Mouse (Mus musculus) urinary bladder, postnatal 4 days (tissue): ENCODE results near the gene Tmem35b.
"Not testable (repeated sequence)": the region's sequence is repeated elsewhere in the genome, so short reads cannot be mapped to it uniquely, and the experiment has no call there.

Experiments
- DNase-seq, 2 experiments: peaks; one replicate each; pipeline ENCODE4 v3.0.0; 2021 to 2022; ENCODE audit warnings: low spot score in 2 of 2

Gene Tmem35b

DNA sequence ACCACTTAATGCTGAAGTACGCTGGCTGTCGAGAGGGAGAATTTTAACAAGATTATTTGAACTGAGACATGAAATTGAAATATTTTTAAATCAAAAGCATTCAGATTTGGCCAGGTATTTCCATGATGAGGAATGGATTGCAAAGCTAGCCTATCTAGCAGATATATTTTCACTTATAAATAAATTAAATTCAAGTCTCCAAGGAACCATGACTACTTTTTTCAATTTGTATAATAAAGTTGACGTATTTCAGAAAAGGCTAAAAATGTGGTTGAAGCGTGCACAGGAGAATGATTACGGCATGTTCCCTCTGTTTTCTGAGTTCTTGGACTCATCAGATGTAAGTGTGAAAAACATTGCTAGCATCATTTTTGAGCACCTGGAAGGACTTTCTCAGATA, at the start of gene Tmem35b:
TSS of gene Tmem35b (plus strand) at position 301 of the 400 bp plus-strand sequence.
- DNase-seq: no peak

DNA sequence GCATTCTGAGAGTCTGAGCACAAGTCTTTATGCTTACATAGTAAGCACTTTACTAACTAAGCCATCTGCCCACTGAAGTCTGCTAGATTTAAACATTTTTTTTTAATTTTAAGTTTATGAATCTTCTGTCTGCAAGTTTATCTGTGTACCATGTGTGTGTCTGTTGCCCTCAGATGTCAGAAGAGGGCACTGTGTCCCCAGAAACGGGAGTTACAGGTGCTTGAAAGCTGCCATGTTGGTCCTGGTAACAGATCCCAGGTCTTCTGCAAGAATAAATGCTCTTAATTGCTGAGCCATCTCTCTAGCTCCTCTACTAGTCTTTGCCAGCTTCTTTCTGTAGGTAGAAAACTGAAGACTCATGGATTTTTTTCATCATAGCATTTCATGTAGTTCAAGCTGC, 48.6 kb upstream of the Tmem35b start:
- DNase-seq: no peak

DNA sequence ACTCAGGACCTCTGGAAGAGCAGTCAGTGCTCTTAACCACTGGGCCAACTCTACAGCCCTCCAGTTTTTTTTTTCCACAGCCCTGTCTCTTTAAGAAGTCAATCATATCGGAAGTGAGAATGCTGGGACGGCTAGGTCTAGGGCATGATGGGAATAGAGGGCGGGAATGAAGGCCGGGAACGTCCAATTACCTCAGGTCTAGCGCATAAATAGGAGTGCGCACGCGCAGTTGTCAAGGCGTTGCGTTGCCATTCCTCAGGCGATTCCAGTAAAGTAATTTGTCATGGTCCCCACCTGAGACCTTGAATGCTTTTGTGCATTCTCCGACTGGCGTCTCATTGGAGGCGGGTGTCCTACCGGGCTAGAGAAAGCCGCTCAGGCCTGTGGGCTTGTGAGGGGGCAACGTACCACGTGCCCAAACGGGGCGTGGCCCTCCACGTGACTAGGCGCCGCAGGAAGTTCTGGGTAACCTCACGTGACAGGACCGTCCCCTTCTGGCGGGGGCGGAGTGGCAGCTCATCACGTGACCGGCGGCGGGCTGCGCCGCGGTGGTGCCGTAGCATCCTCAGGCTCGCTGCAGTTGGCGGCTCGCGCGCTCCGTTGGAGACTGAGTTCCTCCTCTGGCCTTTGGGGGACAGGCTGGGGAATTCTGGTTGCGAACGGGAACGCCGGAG, 46.5 kb upstream of the Tmem35b start, which contains the start of gene Zmym6:
TSS of gene Zmym6 (plus strand) at position 509 of the 674 bp plus-strand sequence.
- DNase-seq: peak; percentile 95 to 96

DNA sequence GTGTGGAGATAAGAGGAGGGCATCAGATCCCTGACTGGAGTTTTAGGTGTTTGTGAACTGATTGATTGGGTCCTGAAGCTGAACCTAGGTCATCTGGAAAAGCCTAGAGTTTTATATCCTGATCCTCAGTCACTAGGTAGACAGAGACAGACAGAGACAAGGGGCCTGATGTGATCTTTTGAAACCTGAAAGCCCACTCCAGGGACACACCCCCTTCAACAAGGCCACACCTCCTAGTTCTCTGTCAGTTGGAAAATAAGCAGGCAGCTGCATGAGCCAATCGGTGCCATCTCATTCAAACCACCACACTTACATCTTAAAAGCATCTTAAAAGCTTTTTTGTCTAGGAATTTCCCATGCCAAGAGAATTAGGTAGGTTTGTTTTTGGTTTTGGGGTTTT, 42.7 kb upstream of the Tmem35b start:
- DNase-seq: no peak

DNA sequence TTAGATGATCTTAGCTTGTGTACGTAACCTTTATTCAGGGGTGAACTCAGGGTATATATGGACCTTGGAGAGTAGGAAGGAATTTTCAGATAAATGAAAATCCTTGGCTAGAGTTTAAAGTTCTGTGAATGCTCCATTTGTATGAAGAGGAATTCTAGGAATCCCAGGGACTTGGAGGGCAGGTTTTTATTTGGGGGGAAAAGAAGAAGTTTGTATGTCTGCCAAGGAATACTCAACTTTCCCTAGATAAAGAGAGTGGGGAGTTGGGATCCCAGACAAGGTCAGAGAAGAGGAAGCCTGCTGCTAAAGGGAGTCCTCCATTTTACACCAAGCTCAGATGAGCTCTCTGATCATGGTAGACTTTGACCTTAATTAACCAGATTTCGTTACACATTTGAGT, 40.4 kb upstream of the Tmem35b start:
- DNase-seq: no peak

DNA sequence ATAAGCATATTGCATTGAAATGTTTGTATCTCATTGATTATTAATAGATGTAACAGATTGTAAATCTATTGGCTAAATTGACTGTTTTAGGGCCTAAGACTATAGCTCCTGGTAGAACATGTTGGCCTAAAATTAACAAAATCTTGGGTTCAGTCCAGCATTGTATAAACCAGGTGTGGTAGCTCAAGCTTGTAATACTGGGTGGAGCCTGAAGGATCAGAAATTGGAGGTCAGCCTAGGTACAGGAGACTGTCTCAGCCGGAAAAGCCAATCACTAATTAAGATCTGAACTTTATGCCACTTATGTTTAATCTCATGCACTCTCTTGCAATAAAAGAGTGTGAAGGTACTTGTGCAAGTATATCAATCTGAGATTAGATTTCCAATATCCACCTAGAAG, 37.7 kb upstream of the Tmem35b start:
- DNase-seq: no peak

DNA sequence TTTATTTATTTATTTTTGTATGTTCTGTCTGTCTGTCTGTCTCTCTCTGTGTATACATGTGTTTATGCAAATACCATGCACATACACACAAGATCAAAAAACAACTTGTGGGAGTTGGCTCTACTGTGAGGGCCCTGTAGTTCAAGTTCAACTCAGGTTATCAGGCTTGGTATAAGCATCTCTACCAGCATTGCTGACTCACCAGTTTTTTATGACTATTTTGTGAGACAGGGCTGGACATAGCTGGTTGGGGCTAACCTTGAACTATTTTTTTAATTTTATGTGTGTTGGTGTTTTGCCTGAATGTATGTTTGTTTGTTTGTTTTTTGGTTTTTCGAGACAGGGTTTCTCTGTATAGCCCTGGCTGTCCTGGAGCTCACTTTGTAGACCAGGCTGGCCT, 32.3 kb upstream of the Tmem35b start:
- no peak for DNase-seq

DNA sequence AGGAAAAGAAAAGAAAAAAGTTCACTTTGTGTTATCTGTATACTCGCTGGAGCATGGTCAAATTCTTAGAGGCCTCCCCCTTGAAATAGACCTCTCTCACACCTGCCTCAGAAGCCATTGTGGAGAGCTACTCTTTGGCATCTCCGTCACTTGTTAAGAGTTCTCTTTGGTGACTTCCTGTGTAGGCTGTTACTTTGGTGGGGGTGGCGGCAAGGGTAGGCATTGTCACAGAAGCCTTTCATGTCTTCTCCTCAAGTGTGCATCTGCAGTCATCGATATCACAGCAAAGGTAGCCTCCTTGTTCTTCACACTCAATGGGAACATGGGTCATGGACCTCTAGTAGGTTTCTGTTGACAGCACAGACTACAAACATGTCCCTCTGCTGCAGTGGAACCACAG, 28.4 kb upstream of the Tmem35b start:
- DNase-seq: no peak

DNA sequence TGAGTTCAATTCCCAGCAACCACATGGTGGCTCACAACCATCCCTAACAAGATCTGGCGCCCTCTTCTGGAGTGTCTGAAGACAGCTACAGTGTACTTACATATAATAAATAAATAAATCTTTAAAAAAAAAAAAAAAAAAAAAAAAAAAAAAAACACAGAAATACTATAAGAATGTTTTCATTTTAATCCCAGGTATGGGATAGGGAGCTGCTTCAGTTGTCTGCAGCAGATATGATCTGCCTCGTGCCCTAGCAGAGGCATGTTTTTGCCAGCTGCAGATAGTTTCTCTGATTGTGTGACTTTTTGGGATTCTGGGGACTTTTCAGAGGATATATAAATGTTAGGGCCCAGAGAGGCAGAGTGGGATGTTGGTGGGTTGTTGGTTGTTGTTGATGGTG, 23.9 kb upstream of the Tmem35b start:
- DNase-seq: not testable (repeated sequence)

DNA sequence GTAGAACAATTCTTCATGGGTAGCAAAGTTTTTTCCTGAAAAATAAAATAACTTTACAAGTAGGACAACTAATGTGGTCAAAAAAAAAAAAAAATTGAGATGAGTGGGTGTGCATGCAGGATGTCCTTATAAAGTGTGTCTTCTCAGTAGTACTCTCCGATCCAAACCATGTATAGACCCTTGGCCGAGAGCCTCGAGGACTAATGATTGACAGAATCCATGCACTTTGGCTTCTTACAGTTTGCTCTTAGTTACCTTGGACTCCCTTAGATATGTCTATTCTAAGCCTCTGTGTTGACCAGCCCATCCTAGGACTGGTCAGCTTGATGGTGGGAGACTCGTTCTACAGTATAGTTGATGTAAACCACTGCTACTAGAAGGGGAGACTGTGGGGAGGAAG, 15.9 kb upstream of the Tmem35b start:
- DNase-seq: no peak

DNA sequence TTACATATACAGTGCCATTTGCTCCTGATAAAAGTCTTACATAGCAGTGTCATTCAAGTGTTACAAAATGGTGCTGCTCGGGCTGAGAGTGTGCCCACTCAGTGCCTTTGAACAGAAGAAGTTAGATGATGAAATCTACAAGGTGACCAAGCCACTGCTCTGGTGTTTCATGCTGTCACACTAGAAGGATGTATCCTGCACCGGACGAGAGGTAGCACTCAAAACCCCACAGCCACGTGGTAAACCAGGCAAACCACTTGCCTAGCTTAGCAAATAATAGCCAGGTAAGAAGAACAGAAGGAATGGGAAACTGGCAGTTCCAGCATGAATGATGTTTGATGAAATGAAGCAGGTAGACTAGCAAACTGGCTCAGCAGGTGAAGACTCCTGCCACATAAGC, 12.9 kb upstream of the Tmem35b start:
- DNase-seq: no peak

DNA sequence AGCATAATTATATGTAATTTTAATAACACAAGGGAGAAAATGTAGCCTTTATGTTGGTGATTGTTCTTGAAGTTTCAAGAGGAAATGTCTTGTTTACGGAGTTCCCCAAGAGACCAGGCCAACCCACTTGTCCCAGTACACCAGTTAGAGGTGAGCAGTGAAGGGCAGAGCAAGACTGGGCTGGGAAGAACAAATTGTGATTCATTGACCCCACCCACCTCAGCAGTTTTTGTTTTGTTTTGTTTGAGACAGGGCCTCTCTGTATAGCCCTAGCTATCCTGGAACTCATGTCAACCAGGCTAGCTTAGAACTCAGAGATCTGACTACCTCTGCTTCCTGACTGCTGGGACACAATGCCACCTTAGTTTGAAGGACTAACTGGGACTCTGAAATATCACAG, 840 bp downstream of the Tmem35b start:
- DNase-seq: no peak

DNA sequence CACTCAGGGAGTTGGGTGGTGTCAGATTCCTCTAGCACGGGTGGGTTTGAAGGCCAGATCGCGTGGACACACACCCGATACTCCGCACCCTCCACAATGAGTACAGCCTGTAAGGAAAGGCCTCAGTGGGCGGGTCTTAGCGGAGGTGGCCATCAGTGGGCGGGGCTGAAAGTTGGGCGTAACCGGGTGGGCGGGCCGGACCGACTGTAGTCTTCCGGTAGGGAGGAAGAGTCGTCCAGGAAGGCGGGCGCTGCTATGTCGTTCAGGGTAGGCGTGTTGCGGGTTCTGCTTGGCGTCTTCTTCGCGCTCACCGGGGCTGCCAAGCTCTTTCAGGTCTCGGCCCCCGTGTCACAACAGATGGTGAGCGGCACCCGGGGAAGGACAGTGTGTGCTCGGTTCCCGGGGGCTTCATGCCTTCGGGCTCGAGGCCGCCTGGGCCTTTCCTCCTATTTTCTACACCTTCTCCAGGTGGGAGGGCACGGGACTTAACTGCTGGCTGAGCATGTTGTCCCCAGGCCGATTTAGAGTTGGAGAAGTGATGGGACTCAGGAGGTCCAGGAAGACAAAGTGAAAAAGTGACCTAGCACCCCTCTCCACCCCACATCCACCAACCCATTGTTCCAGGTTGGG, 2.5 kb downstream of the Tmem35b start:
- peak; percentile 81 to 94 for DNase-seq

DNA sequence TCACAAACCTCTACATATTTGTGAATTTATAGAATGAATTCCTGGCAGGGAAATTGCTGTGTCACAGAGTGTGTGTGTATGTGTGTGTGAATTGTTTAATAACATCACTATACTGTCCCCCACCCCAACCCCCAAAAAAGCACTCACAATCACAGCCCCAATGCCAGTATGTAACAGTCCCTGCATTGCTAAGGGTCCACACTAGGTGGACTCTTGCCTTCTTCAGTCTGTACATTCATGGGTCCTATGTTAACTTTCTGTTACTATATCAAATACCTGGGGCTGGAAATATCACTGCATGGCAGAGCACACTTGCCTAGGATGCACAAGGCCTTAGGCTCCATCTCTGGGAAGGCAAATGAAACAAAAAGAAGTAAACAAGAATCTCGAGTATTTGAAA, 11.2 kb downstream of the Tmem35b start:
- DNase-seq: no peak

DNA sequence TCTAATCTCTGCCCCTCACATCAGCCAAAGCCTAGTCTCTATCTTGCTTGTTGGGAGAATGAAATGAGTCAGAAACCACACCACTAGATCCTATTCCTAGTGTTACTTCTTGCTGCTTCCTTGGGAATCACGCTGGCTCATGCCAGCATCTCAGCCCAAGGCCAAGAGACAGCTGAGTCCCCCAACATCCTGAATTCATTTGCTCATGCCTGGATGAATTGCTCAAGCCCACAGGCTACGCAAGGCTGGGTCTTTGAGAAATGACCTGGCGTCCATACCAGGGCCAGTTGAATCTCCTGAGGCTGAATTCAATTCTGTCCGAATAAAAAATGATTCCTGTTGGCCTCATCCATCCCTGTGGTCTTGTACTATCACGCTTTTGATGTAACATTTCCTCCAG, 14.1 kb downstream of the Tmem35b start:
- no peak for DNase-seq

DNA sequence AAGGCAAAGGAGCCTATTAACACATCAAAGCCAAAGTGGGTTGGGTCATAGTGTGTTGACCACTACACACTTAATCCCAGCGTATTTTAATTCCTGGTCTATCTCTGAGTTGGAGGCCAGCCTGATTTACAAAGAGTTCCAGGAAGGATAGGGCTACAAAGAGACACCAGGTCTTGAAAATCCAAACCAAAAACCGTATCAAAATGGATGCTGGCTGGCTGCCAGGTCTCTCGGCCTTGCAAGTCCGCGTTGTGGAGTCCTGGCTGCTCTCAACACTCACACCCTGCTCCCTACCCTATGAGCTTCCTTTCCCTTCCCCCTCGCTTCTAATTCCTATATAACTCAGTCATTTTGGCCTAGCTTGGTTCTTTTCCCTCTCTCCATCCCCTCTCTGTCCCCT, 15.0 kb downstream of the Tmem35b start:
- no peak for DNase-seq

DNA sequence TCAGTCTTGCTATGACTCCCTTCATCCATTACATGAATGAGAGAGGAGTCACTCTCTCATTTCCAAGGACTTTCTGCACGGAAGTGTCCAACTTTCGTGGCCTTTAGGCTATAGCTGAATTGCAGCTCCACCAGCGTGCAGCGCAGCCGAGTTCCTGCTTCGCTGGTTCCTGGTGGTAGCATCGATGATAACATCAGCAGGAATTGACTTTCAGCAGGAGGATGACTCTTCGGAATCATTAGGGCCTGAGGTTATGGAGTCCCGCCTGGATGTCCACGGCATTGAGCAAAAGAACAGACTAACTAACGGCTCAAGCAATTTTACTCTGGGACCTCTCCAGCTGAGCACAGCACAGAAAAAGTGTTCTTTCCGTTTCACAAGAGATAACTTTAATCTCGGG, 26.5 kb downstream of the Tmem35b start:
- no peak for DNase-seq

DNA sequence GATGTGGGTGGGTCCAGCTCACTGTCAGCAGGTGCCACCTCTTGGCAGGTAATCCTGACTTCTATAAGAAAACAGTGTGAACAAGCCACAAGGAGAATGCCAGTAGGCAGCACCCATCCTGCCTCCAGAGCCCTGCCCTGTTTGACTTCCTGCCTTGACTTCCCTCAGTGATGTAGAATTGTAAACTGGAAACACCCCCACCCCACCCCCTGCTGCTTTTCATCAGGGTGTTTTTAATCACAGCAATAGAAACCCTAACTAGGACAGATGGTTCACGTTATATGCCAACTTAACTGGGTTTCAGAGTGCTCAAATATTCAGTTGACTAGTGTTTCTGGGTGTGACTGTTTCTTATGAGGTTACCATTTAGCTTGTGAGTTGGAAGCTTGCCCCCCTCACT, 29.9 kb downstream of the Tmem35b start:
- no peak for DNase-seq

DNA sequence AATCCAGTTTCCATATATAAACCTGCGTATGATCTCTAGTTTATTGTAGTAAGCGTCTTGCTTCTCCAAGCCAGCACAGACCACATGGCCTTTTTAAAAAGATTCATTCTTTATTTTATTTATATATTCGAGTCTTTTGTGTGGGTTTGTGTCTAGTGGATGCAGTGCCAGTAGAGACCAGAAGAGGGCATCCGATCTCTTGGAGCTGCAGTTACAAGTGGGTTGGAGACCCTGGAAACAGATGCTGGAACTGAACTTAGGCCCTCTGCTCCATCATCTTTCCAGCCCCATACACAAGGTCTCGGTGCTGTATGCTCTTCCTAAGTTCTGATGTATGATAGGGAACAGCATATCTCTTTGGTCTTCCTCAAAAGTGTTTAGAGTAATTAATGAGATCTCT, 32.3 kb downstream of the Tmem35b start:
- DNase-seq: no peak

DNA sequence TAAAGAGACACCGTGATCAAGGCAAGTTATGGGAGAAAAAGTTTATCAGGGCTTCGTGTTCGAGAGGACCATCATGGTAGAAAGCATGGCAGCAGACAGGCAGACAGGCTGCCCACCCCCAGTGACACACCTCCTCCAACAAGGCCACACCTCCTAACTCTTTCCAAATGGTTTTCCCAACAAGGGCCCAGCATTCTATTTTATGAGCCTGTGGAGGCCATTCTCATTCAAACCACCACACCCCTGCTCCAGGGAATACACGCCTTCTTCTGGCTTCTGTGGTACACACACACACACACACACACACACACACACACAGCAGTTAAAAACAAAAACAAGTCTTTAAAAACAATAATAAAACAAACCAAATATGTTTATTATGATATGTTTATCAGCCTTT, 34.3 kb downstream of the Tmem35b start:
- no peak for DNase-seq

DNA sequence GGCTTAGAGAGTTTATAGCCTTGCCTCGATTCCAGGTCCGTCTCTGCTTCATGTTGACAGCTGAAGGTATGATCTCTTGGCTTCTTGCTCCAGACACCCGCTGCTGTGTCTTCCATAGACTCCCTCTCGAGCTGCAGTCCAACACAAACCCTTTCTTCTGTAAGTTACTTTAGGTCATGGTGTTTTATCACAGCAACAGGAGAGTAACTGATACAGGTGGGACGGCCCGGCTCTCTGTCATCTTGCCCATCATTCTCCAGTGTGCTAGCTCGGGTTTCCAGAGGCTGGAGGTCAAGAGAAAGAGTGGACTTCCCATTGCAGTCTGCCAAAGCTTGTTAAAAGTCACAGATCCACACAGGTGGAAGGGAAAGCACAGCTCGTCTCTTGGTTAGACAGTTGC, 40.4 kb downstream of the Tmem35b start:
- no peak for DNase-seq

DNA sequence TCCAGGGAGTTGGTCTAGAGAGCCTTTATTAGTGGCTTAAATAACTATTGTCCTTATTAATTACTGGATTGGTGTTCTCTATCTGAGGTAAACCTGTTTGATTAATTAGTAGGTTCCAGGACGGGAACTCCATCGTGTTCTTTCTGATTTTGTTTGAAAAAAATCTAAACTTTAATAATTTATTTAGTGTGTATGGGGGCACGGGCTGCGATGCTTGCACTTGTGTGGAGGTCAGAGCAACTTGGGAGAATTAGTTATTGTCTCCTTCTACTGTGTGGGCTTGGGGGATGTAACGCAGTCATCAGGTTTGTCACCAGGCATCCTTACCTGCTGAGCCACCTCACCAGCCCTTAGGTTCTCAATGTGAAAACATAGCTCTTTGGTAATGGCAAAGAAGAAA, 43.6 kb downstream of the Tmem35b start:
- no peak for DNase-seq

DNA sequence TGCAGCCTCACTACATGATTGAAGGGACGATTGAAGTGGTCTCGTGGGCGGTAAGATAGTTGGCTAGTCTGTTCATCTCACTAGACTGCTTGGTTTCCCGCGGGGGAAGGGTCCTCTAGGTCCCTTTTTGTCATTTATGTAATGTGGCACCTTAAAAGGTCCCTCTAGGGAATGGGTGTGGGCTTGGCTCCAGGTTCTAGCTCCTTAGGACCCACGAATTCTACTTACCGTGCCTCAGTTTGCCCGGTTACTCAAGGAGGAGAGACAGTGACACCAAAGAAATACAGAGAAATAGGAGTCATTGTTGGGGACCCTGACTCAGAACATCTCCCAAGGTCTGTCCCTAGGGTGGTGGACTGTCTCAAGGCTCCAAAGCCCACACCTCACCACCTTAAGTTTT, 44.2 kb downstream of the Tmem35b start:
- DNase-seq: no peak
